Mouse (Mus musculus): ENCODE results near the gene Gfpt1. TPM values are rescaled to one million over a fixed set of nuclear protein-coding genes. Genes with fewer than 3 reads are reported as not detected.

Gfpt1 gene
- polyA plus RNA-seq, 1 experiment, result 7.1 TPM

GRCm38 (mm10) chr6:87123973-87124372, 81.3 kb downstream of the Gfpt1 start:
- Histone ChIP-seq H3K4me1 (peaks cover 3% of the 10 kb centered on the region; the same call in 1 of the 2 replicates), H3K36me3 (replicated peaks; ENCODE audit: low read length) (no peaks in the 10 kb centered on the region), H3K27me3 (replicated peaks) (peaks cover 30% of the 10 kb centered on the region), H3K4me3 (replicated peaks) (no peak overlapping the region), H3K9me3 (peaks cover 14% of the 10 kb centered on the region)
- no peak for TF ChIP-seq FLI1 (IDR thresholded peaks at IDR 0.05; ENCODE audit: low read length)
- TF ChIP-seq GATA1 (IDR thresholded peaks at IDR 0.05; ENCODE audit: borderline replicate concordance, low read length), result no peak

GRCm38 (mm10) chr6:87127049-87127753, 84.6 kb downstream of the Gfpt1 start:
- Histone ChIP-seq H3K27me3 (replicated peaks) (peaks cover 21% of the 10 kb centered on the region), H3K9me3 (peaks cover 21% of the 10 kb centered on the region), H3K36me3 (replicated peaks; ENCODE audit: low read length) (no peaks in the 10 kb centered on the region), H3K4me3 (replicated peaks) (no peak overlapping the region), H3K4me1 (peaks cover 3% of the 10 kb centered on the region; the same call in 1 of the 2 replicates)
- TF ChIP-seq FLI1 (IDR thresholded peaks at IDR 0.05; ENCODE audit: low read length), result no peak
- TF ChIP-seq GATA1 (IDR thresholded peaks at IDR 0.05; ENCODE audit: borderline replicate concordance, low read length), result no peak

GRCm38 (mm10) chr6:87129861-87130260, 87.2 kb downstream of the Gfpt1 start:
- Histone ChIP-seq H3K4me3 (replicated peaks) (no peak overlapping the region), H3K9me3 (peaks cover 15% of the 10 kb centered on the region), H3K27me3 (replicated peaks) (peaks cover 16% of the 10 kb centered on the region), H3K4me1 (peaks cover 3% of the 10 kb centered on the region; the same call in 1 of the 2 replicates), H3K36me3 (replicated peaks; ENCODE audit: low read length) (no peaks in the 10 kb centered on the region)
- no peak for TF ChIP-seq GATA1 (IDR thresholded peaks at IDR 0.05; ENCODE audit: borderline replicate concordance, low read length)
- TF ChIP-seq FLI1 (IDR thresholded peaks at IDR 0.05; ENCODE audit: low read length), result no peak

DNA sequence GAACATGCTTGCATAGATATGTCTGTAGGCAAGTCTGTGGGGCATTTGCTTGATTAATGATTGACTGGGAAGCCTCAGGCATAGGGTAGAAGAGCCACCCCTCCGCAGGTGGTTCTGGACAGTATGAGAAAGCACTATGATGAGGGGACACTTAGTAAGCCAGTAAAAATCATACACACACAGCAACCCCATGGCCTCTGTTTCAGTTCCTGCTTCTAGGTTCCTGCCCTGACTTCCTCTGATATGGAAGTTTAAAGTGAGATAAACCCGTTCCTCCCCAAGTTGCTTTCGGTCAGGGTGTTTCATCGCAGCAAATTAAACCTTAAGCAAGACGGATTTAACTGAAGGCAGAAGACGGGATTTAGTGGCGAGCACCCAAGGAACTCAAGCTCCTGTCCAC, 88.0 kb downstream of the Gfpt1 start:
- Histone ChIP-seq H3K27me3 (replicated peaks) (peaks cover 19% of the 10 kb centered on the region), H3K9me3 (peaks cover 12% of the 10 kb centered on the region), H3K4me1 (peaks cover 3% of the 10 kb centered on the region; the same call in 1 of the 2 replicates), H3K4me3 (replicated peaks) (no peak overlapping the region), H3K36me3 (replicated peaks; ENCODE audit: low read length) (no peaks in the 10 kb centered on the region)
- no peak for TF ChIP-seq FLI1 (IDR thresholded peaks at IDR 0.05; ENCODE audit: low read length)
- TF ChIP-seq GATA1 (IDR thresholded peaks at IDR 0.05; ENCODE audit: borderline replicate concordance, low read length), result no peak

- Histone ChIP-seq H3K36me3 (replicated peaks; ENCODE audit: low read length) (no peaks in the 10 kb centered on the region), H3K27me3 (replicated peaks) (peaks cover 15% of the 10 kb centered on the region), H3K4me1 (peaks cover 3% of the 10 kb centered on the region; the same call in 1 of the 2 replicates), H3K9me3 (peaks cover 12% of the 10 kb centered on the region), H3K4me3 (replicated peaks) (no peak overlapping the region)
- TF ChIP-seq GATA1 (IDR thresholded peaks at IDR 0.05; ENCODE audit: borderline replicate concordance, low read length) (no peak), FLI1 (IDR thresholded peaks at IDR 0.05; ENCODE audit: low read length) (no peak)
These were observed 88.4 kb downstream of the Gfpt1 start for GRCm38 (mm10) chr6:87131078-87131477.

DNA sequence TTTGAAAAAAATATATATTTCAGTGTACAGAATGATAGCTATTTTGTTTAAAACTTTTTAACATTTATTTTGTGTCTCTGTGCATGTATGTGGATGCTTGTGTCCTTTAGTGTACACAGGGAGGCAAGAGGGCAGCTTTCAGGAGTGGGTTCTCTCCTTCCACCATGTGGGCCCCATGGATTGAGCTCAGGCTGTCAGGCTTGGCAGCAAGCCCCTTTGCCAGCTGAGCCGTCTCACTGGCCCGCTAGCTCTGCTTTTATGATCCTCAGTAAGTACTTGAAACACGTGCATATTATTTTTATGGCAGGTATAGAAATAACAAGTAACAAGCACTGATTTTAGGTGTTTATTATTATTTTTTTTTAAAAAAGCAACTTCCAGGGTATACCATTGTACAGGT, 90.9 kb downstream of the Gfpt1 start:
- Histone ChIP-seq H3K9me3 (peaks cover 12% of the 10 kb centered on the region), H3K36me3 (replicated peaks; ENCODE audit: low read length) (no peaks in the 10 kb centered on the region), H3K4me3 (replicated peaks) (no peak overlapping the region), H3K27me3 (replicated peaks) (peaks cover 22% of the 10 kb centered on the region), H3K4me1 (no peaks in the 10 kb centered on the region)
- TF ChIP-seq FLI1 (IDR thresholded peaks at IDR 0.05; ENCODE audit: low read length) (no peak), GATA1 (IDR thresholded peaks at IDR 0.05; ENCODE audit: borderline replicate concordance, low read length) (no peak)

DNA sequence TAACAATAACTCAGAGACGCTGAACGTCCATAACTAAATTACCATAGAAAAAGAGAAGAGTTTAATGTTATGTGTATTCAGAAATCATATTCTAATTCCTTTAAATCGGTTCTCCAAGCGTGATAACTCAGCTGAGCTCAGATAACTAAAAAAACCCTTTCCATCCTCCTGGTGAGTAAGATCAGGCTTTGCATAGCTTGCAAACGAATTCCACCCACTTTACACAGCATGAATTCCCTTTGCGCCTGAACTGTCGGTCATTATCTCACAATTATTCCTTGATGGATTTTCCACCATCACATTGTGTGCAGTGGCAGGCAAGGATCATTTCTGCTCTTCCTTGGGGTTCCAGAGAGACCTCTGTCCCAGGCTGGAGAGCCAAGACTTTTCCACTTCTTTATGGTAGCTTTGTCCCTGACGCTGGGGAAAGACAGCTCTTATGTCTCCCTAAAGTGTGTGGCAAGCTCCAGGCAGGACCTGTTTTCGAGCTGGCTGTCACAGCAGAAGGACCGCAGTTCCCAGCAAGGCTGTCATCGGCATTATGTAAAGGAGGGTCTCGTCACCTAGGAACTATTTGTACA, 91.4 kb downstream of the Gfpt1 start:
- no peaks in the 10 kb centered on the region for H3K36me3 ChIP-seq (replicated peaks; ENCODE audit: low read length)
- no peak for TF ChIP-seq FLI1 (IDR thresholded peaks at IDR 0.05; ENCODE audit: low read length)
- no peak for TF ChIP-seq GATA1 (IDR thresholded peaks at IDR 0.05; ENCODE audit: borderline replicate concordance, low read length)
- H3K4me3 ChIP-seq (replicated peaks), result no peak overlapping the region
- H3K4me1 ChIP-seq, result no peaks in the 10 kb centered on the region
- peaks cover 12% of the 10 kb centered on the region for H3K9me3 ChIP-seq
- H3K27me3 ChIP-seq (replicated peaks), result peaks cover 22% of the 10 kb centered on the region

DNA sequence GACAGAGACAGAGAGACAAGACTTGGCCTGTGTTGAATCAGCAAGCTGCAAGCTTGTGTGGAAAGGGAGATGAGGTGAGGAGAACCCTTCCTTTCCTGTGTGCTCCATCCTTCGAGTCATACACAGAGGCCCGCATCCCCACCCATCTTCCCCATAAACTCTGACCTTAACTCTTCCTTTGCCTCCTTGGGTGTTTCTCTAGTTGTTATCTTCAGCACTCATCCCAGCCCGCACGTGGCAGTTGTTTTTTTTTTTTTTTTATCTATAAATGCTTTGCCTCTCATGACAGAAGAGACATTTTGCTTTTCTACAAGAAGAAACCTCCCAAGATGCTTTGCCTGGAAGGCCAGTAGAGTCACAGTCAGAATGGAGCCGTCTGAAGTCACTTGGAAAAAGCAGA, 95.8 kb downstream of the Gfpt1 start:
- Histone ChIP-seq H3K4me1 (no peaks in the 10 kb centered on the region), H3K36me3 (replicated peaks; ENCODE audit: low read length) (no peaks in the 10 kb centered on the region), H3K4me3 (replicated peaks) (no peak overlapping the region), H3K9me3 (no peaks in the 10 kb centered on the region), H3K27me3 (replicated peaks) (peaks cover 46% of the 10 kb centered on the region)
- TF ChIP-seq GATA1 (IDR thresholded peaks at IDR 0.05; ENCODE audit: borderline replicate concordance, low read length), result no peak
- no peak for TF ChIP-seq FLI1 (IDR thresholded peaks at IDR 0.05; ENCODE audit: low read length)

DNA sequence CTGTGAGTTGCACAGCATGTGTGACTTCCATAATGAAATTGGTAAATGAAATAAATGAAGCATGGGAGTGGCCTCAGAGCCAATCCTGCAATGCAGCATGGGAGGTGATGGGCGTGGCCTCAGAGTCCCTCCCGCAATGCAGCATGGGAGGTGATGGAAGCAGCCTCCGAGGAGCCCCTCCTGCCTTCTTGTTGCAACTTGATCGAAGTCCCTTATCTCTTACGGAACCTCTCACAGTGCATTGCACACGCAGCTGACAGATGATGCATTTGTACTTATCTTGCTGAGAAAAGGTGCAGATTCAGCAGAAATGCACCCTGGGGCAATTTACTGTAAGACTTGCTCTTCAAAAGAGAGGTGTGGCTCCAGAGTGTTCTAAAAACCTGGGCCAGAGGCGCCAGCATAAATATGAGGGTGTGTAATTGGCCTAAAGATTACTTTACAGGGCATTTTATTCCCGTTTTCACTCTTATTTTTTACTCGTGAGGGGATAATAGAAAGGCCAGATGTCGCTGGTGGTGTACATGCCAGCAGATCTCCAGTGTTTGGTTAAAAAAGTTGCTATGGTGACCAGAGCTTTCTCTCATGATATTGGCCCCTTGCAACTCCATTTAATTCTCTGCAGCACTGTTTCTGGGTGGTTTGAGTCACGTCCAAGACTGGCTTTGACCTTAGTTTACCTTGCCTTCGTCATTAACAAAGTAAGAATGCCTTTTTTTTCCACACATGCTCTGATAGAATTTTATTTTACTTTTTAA, 97.3 kb downstream of the Gfpt1 start:
- H3K4me1 ChIP-seq, result no peaks in the 10 kb centered on the region
- no peaks in the 10 kb centered on the region for H3K9me3 ChIP-seq
- H3K27me3 ChIP-seq (replicated peaks), result peaks cover 44% of the 10 kb centered on the region
- TF ChIP-seq GATA1 (IDR thresholded peaks at IDR 0.05; ENCODE audit: borderline replicate concordance, low read length) (no peak), FLI1 (IDR thresholded peaks at IDR 0.05; ENCODE audit: low read length) (no peak)
- H3K36me3 ChIP-seq (replicated peaks; ENCODE audit: low read length), result no peaks in the 10 kb centered on the region
- no peak overlapping the region for H3K4me3 ChIP-seq (replicated peaks)

Other genes with a start within 250 kb of the Gfpt1 start
- 2.0 and 21.6 TPM in 2 replicates for gene Anxa4, start 249.3 kb upstream of the Gfpt1 start, polyA plus RNA-seq (2012; ENCODE audit: insufficient read depth, low replicate concordance)
- gene Aak1, start 193.3 kb upstream of the Gfpt1 start, polyA plus RNA-seq (2012; ENCODE audit: insufficient read depth, low replicate concordance), result 2.2 and 6.8 TPM in 2 replicates
- 57.0 and 66.2 TPM in 2 replicates for gene Nfu1, start 33.6 kb upstream of the Gfpt1 start, polyA plus RNA-seq (2012; ENCODE audit: insufficient read depth, low replicate concordance)
- gene D6Ertd527e, start 61.9 kb downstream of the Gfpt1 start, polyA plus RNA-seq (2012; ENCODE audit: insufficient read depth, low replicate concordance), result not detected in 2 replicates